Mouse (Mus musculus) MEL (cell line): ENCODE results near the gene Ndufv2. TPM values are rescaled to one million over a fixed set of nuclear protein-coding genes. Genes with fewer than 3 reads are reported as not detected.

Experiments used
- DNase-seq: peaks from one replicate; pipeline ENCODE4 v3.0.0; 2011; ENCODE audit warnings: low read depth, low spot score
- H3K27ac ChIP-seq: 2 replicates; pipeline ENCODE4 v1.5.1; 2012; ENCODE audit warnings: low read depth, mild to moderate bottlenecking, control low read depth, low read length, moderate library complexity; ENCODE audit not compliant: control insufficient read depth
- H3K27me3 ChIP-seq, 2 experiments: fragments of 150-350 bp in 1 of 2; sonication (generic) in 1 of 2; 2 replicates each; pipeline ENCODE4 v1.6.1; 2012; ENCODE audit warnings: low read length in 2 of 2, mild to moderate bottlenecking in 2 of 2, improper control_type of control experiment in 1 of 2, moderate library complexity in 1 of 2; ENCODE audit not compliant: insufficient read depth in 2 of 2, control insufficient read depth in 1 of 2
- H3K36me3 ChIP-seq, 2 experiments: 2 replicates each; pipeline ENCODE4 v1.6.1; 2012 to 2014; ENCODE audit warnings: low read length in 2 of 2, improper control_type of control experiment in 1 of 2, inconsistent platforms in 1 of 2, mild to moderate bottlenecking in 1 of 2; ENCODE audit not compliant: insufficient read depth in 2 of 2, control insufficient read depth in 1 of 2
- H3K4me1 ChIP-seq, 2 experiments: fragments of 150-350 bp in 1 of 2; sonication (generic) in 1 of 2; 2 replicates each; pipeline ENCODE4 v1.6.1; 2012; ENCODE audit warnings: low read length in 2 of 2, improper control_type of control experiment in 1 of 2, mild to moderate bottlenecking in 1 of 2; ENCODE audit not compliant: insufficient read depth in 2 of 2, control insufficient read depth in 1 of 2
- H3K4me3 ChIP-seq, 2 experiments: fragments of 150-350 bp in 1 of 2; sonication (generic) in 1 of 2; 2 replicates each; pipeline ENCODE4 v1.5.1; 2012; ENCODE audit warnings: low read depth in 2 of 2, low read length in 2 of 2, mild to moderate bottlenecking in 2 of 2, moderate library complexity in 2 of 2, control low read depth in 1 of 2, improper control_type of control experiment in 1 of 2; ENCODE audit not compliant: control insufficient read depth in 1 of 2, insufficient read depth in 1 of 2
- H3K79me2 ChIP-seq: 2 replicates; pipeline ENCODE4 v1.6.1; 2012; ENCODE audit warnings: mild to moderate bottlenecking, low read length, moderate library complexity; ENCODE audit not compliant: control insufficient read depth, poor library complexity, insufficient read depth
- H3K9ac ChIP-seq: 2 replicates; pipeline ENCODE4 v1.6.1; 2012; ENCODE audit warnings: low read depth, mild to moderate bottlenecking, control low read depth, low read length, moderate library complexity; ENCODE audit not compliant: control insufficient read depth, poor library complexity, severe bottlenecking
- H3K9me3 ChIP-seq: fragments of 150-350 bp; sonication (generic); replicated peaks from 2 replicates; pipeline ENCODE4 v1.6.1; 2012; ENCODE audit warnings: mild to moderate bottlenecking, low read length, improper control_type of control experiment, moderate library complexity; ENCODE audit not compliant: insufficient read depth
- BHLHE40 ChIP-seq: IDR thresholded peaks from 2 replicates; pipeline ENCODE4 v1.6.1; 2012; ENCODE audit warnings: low read depth, mild to moderate bottlenecking, inconsistent platforms, low read length, improper control_type of control experiment, borderline replicate concordance
- CHD1 ChIP-seq: IDR thresholded peaks from 2 replicates; pipeline ENCODE4 v1.6.1; 2012; ENCODE audit warnings: low read depth, mild to moderate bottlenecking, inconsistent platforms, low read length, improper control_type of control experiment
- CHD2 ChIP-seq: IDR thresholded peaks from 2 replicates; pipeline ENCODE4 v1.6.1; 2011; ENCODE audit warnings: low read length, improper control_type of control experiment
- CTCF ChIP-seq, 3 experiments: IDR thresholded peaks in 2 of 3; conservative IDR thresholded peaks in 1 of 3; 2 replicates each; pipeline ENCODE4 v1.5.1; 2011 to 2012; ENCODE audit warnings: low read length in 3 of 3, low read depth in 2 of 3, mild to moderate bottlenecking in 2 of 3, improper control_type of control experiment in 1 of 3, inconsistent platforms in 1 of 3, mixed read lengths in 1 of 3, moderate library complexity in 1 of 3; ENCODE audit not compliant: control insufficient read depth in 1 of 3, insufficient read depth in 1 of 3, poor library complexity in 1 of 3, severe bottlenecking in 1 of 3
- E2F4 ChIP-seq: IDR thresholded peaks from 2 replicates; pipeline ENCODE4 v1.6.1; 2011; ENCODE audit warnings: low read depth, low read length, improper control_type of control experiment, borderline replicate concordance
- EP300 ChIP-seq, 2 experiments: IDR thresholded peaks; 2 replicates each; pipeline ENCODE4 v1.6.1; 2011; ENCODE audit warnings: improper control_type of control experiment in 2 of 2, low read length in 2 of 2, low read depth in 1 of 2, mild to moderate bottlenecking in 1 of 2
- ETS1 ChIP-seq: IDR thresholded peaks from 2 replicates; pipeline ENCODE4 v1.6.1; 2012; ENCODE audit warnings: low read depth, mild to moderate bottlenecking, inconsistent platforms, low read length, improper control_type of control experiment, moderate library complexity
- JUND ChIP-seq: IDR thresholded peaks from 2 replicates; pipeline ENCODE4 v1.6.1; 2011; ENCODE audit warnings: low read depth, mild to moderate bottlenecking, improper control_type of control experiment, low read length
- MEF2A ChIP-seq: IDR thresholded peaks from 2 replicates; pipeline ENCODE4 v1.6.1; 2014; ENCODE audit warnings: low read depth, mild to moderate bottlenecking, inconsistent platforms, low read length, improper control_type of control experiment; ENCODE audit not compliant: poor library complexity, insufficient replicate concordance, severe bottlenecking; ENCODE audit errors: extremely low read depth
- MXI1 ChIP-seq: IDR thresholded peaks from 2 replicates; pipeline ENCODE4 v1.6.1; 2011; ENCODE audit warnings: mild to moderate bottlenecking, low read depth, low read length, improper control_type of control experiment
- MYB ChIP-seq: IDR thresholded peaks from 2 replicates; pipeline ENCODE4 v1.6.1; 2011; ENCODE audit warnings: mild to moderate bottlenecking, low read depth, low read length, improper control_type of control experiment
- POLR2A ChIP-seq, 2 experiments: IDR thresholded peaks; 2 replicates each; pipeline ENCODE4 v1.6.1; 2011 to 2012; ENCODE audit warnings: low read length in 2 of 2, mild to moderate bottlenecking in 2 of 2, control low read depth in 1 of 2, improper control_type of control experiment in 1 of 2, low read depth in 1 of 2, moderate library complexity in 1 of 2; ENCODE audit not compliant: control insufficient read depth in 1 of 2, insufficient read depth in 1 of 2, poor library complexity in 1 of 2
- RAD21 ChIP-seq: IDR thresholded peaks from 2 replicates; pipeline ENCODE4 v1.6.1; 2011; ENCODE audit warnings: mild to moderate bottlenecking, low read depth, low read length, improper control_type of control experiment
- RCOR1 ChIP-seq: IDR thresholded peaks from 2 replicates; pipeline ENCODE4 v1.6.1; 2012; ENCODE audit warnings: low read depth, mild to moderate bottlenecking, inconsistent platforms, low read length, improper control_type of control experiment
- SIN3A ChIP-seq: IDR thresholded peaks from 2 replicates; pipeline ENCODE4 v1.6.1; 2012; ENCODE audit warnings: low read length, improper control_type of control experiment, inconsistent platforms
- SMC3 ChIP-seq: IDR thresholded peaks from 2 replicates; pipeline ENCODE4 v1.6.1; 2011; ENCODE audit warnings: low read depth, low read length, improper control_type of control experiment
- TCF12 ChIP-seq: IDR thresholded peaks from 2 replicates; pipeline ENCODE4 v1.6.1; 2014; ENCODE audit warnings: low read depth, mild to moderate bottlenecking, inconsistent platforms, low read length, improper control_type of control experiment, moderate library complexity
- ZC3H11A ChIP-seq: IDR thresholded peaks from 2 replicates; pipeline ENCODE4 v1.6.1; 2012; ENCODE audit warnings: low read depth, mild to moderate bottlenecking, inconsistent platforms, low read length, improper control_type of control experiment
- ZKSCAN1 ChIP-seq: IDR thresholded peaks from 2 replicates; pipeline ENCODE4 v1.6.1; 2012; ENCODE audit warnings: low read depth, mild to moderate bottlenecking, inconsistent platforms, low read length, improper control_type of control experiment, moderate library complexity
- ZNF384 ChIP-seq: IDR thresholded peaks from 2 replicates; pipeline ENCODE4 v1.6.1; 2012; ENCODE audit warnings: low read depth, mild to moderate bottlenecking, inconsistent platforms, low read length, improper control_type of control experiment
- polyA plus RNA-seq, 2 experiments: library from polyadenylated mRNA; stranded (reverse) in 1 of 2; unstranded in 1 of 2; fragments of >175 nt in 1 of 2; fragments of >200 nt in 1 of 2; gene quantifications; 2 replicates each; pipeline versions ENCODE4 v1.2.1 to v1.2.4; 2012; ENCODE audit warnings: low replicate concordance in 2 of 2, low read depth in 1 of 2; ENCODE audit not compliant: insufficient read length in 2 of 2, insufficient read depth in 1 of 2, missing spikeins in 1 of 2
- total RNA-seq: library from RNA; depleted of rRNA; stranded (reverse); fragments of 300-350 nt; gene quantifications from 2 replicates; pipeline ENCODE4 v1.2.3, GENCODE M21; 2012

Ndufv2 gene
- total and polyA plus RNA-seq, 3 experiments = 169 to 178 TPM; not detected in 1

DNA sequence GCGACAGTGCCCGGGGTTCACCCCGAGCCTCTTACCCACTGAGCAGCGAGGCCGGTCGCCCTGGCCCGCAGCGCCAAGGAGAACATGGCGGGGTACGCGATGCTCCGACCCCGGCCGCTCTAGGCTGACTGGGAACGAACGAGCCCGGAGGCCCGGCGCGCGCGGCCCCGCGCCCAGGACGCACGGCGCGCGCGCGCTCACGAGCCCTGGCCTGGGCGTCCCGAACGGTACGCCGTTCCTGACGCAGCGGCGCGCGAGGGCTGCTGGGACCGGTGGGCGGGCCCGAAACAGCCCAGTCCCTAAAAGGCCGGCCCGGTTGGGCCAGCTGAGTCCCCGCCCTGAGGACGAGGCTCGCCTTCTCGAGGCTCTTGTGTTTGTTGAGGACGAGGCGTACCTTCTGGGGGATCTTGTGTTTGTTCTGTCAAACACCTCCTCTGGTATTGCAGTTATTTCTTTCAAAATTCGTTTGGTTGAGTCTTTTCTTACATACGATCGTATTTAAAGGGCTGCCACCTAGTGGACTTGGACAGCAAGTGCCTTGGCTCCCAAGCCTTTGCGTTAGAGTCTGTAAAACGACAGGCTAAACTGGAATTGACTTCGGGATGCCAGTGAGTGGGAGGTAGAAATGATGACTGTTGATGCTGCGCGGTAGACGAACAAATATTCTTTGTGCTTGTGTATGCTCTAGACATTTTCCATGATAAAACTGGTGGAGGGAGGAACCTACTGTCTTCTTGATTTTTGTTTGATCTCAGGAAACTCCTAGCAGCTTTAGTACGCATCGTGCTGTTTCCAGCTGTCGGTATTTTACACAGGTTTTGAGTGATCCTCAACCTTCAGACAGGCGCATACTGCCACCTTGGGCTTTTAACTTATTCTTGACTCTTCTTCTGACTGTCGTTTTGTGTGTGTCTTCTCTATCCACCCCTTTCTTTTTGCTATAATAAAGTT lies at the start of gene Ndufv2 (continued):
- TF ChIP-seq ETS1 (0 out of 2 replicates have a peak, but pooled peaks have one; percentile 18), MYB (no peak), CHD2 (no peak), MEF2A (no peak), ZC3H11A (peak; percentile 22; the same call in 1 of the 2 replicates), E2F4 (no peak)

DNA sequence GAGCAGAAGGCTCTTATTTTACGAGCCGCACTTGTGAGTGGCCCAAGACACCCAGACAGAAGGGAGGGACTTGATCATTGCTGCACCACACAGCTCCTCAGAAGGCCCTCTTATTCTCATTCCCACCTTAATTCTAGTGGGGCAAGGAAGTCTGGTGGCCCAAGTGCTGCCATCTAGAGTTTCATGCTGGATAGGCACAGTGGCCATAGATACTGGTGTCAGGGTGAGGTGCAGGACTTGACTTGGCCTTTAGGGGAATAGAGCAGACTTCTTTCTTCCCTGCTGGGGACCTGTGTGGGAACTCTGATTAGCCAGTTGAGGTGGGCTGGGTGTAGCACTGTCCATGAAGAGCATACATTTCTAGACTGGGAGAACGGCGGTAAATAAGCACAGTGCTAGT lies 29.9 kb upstream of the Ndufv2 start:
- Histone ChIP-seq H3K36me3 (peaks cover 0 to 21% of the 10 kb centered on the region in 2 experiments; a peak in 2 of 4 replicates), H3K9ac (no peak overlapping the region), H3K9me3 (no peaks in the 10 kb centered on the region), H3K4me3 (no peak overlapping the region), H3K79me2 (peaks cover 1% of the 10 kb centered on the region; the same call in 1 of the 2 replicates), H3K4me1 (no peaks in the 10 kb centered on the region), H3K27me3 (no peaks in the 10 kb centered on the region), H3K27ac (no peak overlapping the region)
- peak; percentile 72 for DNase-seq
- TF ChIP-seq CTCF (IDR thresholded peaks at IDR 0.05 in 2 of 3, conservative IDR thresholded peaks at IDR 0.05 in 1 of 3; ENCODE audit: control insufficient read depth in 1 of 3, insufficient read depth in 1 of 3, low read depth in 2 of 3, low read length in 3 of 3, poor library complexity in 1 of 3, severe bottlenecking in 1 of 3) (peak; percentile 50 to 79 (median 55)), RAD21 (peak; percentile 9), POLR2A (IDR thresholded peaks at IDR 0.05; ENCODE audit: control insufficient read depth in 1 of 2, insufficient read depth in 1 of 2, low read depth in 1 of 2, low read length in 2 of 2, poor library complexity in 1 of 2) (peak in 1 of 2 experiments; percentile 2; a peak in 1 of 4 replicates), EP300 (IDR thresholded peaks at IDR 0.05; ENCODE audit: low read depth in 1 of 2, low read length in 2 of 2) (no peak), SMC3 (peak; percentile 48)

DNA sequence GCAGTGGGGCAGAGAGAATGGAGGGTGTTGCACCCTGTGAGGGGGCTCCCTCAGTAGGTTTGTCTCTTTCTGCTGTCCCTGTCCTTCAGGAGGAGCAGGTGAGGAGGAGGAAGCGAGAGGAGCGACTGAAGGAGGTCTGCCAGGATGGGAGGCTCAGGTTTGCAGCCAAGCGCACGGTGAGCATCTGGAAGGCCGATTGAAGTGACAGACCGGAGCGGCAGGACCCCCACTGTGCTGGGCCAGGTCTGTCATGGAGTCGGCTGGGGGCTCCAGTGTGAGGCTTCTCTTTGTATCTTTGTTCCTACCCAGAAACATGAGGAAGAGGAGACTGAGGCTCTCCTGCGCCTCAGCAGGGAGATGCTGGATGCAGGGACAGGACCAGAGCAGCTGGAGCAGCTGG lies 29.0 kb upstream of the Ndufv2 start:
- Histone ChIP-seq H3K27ac (no peak overlapping the region), H3K36me3 (peaks cover 0 to 17% of the 10 kb centered on the region in 2 experiments; a peak in 2 of 4 replicates), H3K4me3 (no peak overlapping the region), H3K27me3 (no peaks in the 10 kb centered on the region), H3K9ac (no peak overlapping the region), H3K79me2 (peaks cover 4% of the 10 kb centered on the region), H3K9me3 (no peaks in the 10 kb centered on the region), H3K4me1 (0 out of 4 replicates have a peak, but pooled peaks cover 0 to 2% of the 10 kb centered on the region in 2 experiments)
- TF ChIP-seq CHD1 (no peak), JUND (no peak), MYB (no peak), ZKSCAN1 (no peak), ETS1 (no peak), MXI1 (no peak), SIN3A (no peak), TCF12 (no peak), RCOR1 (no peak), ZNF384 (no peak), BHLHE40 (no peak)
- no peak for DNase-seq
